Mouse (Mus musculus): ENCODE measurements around the gene Wnk2. TPM values are rescaled to one million over a fixed set of nuclear protein-coding genes. Genes with fewer than 3 reads are reported as not detected.

Wnk2 gene
- polyA plus RNA-seq, 1 experiment = not detected

- Histone ChIP-seq H3K36me3 (ENCODE audit: control insufficient read depth) (no peaks in the 10 kb centered on the region), H3K9me3 (ENCODE audit: control insufficient read depth, low read length) (no peaks in the 10 kb centered on the region), H3K27me3 (ENCODE audit: control insufficient read depth) (peaks cover 3% of the 10 kb centered on the region), H3K4me3 (replicated peaks) (no peak overlapping the region), H3K4me1 (ENCODE audit: control insufficient read depth) (no peaks in the 10 kb centered on the region)
- TF ChIP-seq TAL1 (IDR thresholded peaks at IDR 0.05; ENCODE audit: low read length) = no peak
- no peak for TF ChIP-seq GATA1 (IDR thresholded peaks at IDR 0.05; ENCODE audit: low read length)
These were observed 19.3 kb upstream of the Wnk2 start for GRCm38 (mm10) chr13:49167081-49167480.

- Histone ChIP-seq H3K27me3 (ENCODE audit: control insufficient read depth) (peaks cover 3% of the 10 kb centered on the region), H3K4me3 (replicated peaks) (no peak overlapping the region), H3K36me3 (ENCODE audit: control insufficient read depth) (no peaks in the 10 kb centered on the region), H3K4me1 (ENCODE audit: control insufficient read depth) (no peaks in the 10 kb centered on the region), H3K9me3 (ENCODE audit: control insufficient read depth, low read length) (no peaks in the 10 kb centered on the region)
- TF ChIP-seq GATA1 (IDR thresholded peaks at IDR 0.05; ENCODE audit: low read length) (no peak), TAL1 (IDR thresholded peaks at IDR 0.05; ENCODE audit: low read length) (no peak)
These were observed 15.8 kb upstream of the Wnk2 start for GRCm38 (mm10) chr13:49163645-49164044.

GRCm38 (mm10) chr13:49162722-49163121, 14.9 kb upstream of the Wnk2 start:
- H3K27me3 ChIP-seq (ENCODE audit: control insufficient read depth) = peaks cover 3% of the 10 kb centered on the region
- H3K4me1 ChIP-seq (ENCODE audit: control insufficient read depth) = no peaks in the 10 kb centered on the region
- H3K4me3 ChIP-seq (replicated peaks) = no peak overlapping the region
- no peak for TF ChIP-seq GATA1 (IDR thresholded peaks at IDR 0.05; ENCODE audit: low read length)
- no peak for TF ChIP-seq TAL1 (IDR thresholded peaks at IDR 0.05; ENCODE audit: low read length)
- H3K9me3 ChIP-seq (ENCODE audit: control insufficient read depth, low read length) = no peaks in the 10 kb centered on the region
- H3K36me3 ChIP-seq (ENCODE audit: control insufficient read depth) = no peaks in the 10 kb centered on the region

GRCm38 (mm10) chr13:49161236-49161635, 13.4 kb upstream of the Wnk2 start:
- Histone ChIP-seq H3K9me3 (ENCODE audit: control insufficient read depth, low read length) (peaks cover 5% of the 10 kb centered on the region), H3K4me1 (ENCODE audit: control insufficient read depth) (no peaks in the 10 kb centered on the region), H3K27me3 (ENCODE audit: control insufficient read depth) (peaks cover 3% of the 10 kb centered on the region), H3K36me3 (ENCODE audit: control insufficient read depth) (no peaks in the 10 kb centered on the region), H3K4me3 (replicated peaks) (no peak overlapping the region)
- TF ChIP-seq TAL1 (IDR thresholded peaks at IDR 0.05; ENCODE audit: low read length) (no peak), GATA1 (IDR thresholded peaks at IDR 0.05; ENCODE audit: low read length) (no peak)

GRCm38 (mm10) chr13:49158040-49158713, 10.4 kb upstream of the Wnk2 start:
- Histone ChIP-seq H3K4me1 (ENCODE audit: control insufficient read depth) (no peaks in the 10 kb centered on the region), H3K4me3 (replicated peaks) (no peak overlapping the region), H3K36me3 (ENCODE audit: control insufficient read depth) (no peaks in the 10 kb centered on the region), H3K27me3 (ENCODE audit: control insufficient read depth) (peaks cover 3% of the 10 kb centered on the region), H3K9me3 (ENCODE audit: control insufficient read depth, low read length) (peaks cover 5% of the 10 kb centered on the region)
- TF ChIP-seq GATA1 (IDR thresholded peaks at IDR 0.05; ENCODE audit: low read length) (no peak), TAL1 (IDR thresholded peaks at IDR 0.05; ENCODE audit: low read length) (no peak)

GRCm38 (mm10) chr13:49156645-49157044, 8.8 kb upstream of the Wnk2 start:
- Histone ChIP-seq H3K27me3 (ENCODE audit: control insufficient read depth) (no peaks in the 10 kb centered on the region), H3K36me3 (ENCODE audit: control insufficient read depth) (no peaks in the 10 kb centered on the region), H3K4me1 (ENCODE audit: control insufficient read depth) (no peaks in the 10 kb centered on the region), H3K9me3 (ENCODE audit: control insufficient read depth, low read length) (peaks cover 5% of the 10 kb centered on the region), H3K4me3 (replicated peaks) (no peak overlapping the region)
- TF ChIP-seq TAL1 (IDR thresholded peaks at IDR 0.05; ENCODE audit: low read length) = no peak
- no peak for TF ChIP-seq GATA1 (IDR thresholded peaks at IDR 0.05; ENCODE audit: low read length)

GRCm38 (mm10) chr13:49154621-49155020, 6.8 kb upstream of the Wnk2 start:
- H3K36me3 ChIP-seq (ENCODE audit: control insufficient read depth) = no peaks in the 10 kb centered on the region
- H3K4me1 ChIP-seq (ENCODE audit: control insufficient read depth) = no peaks in the 10 kb centered on the region
- no peak overlapping the region for H3K4me3 ChIP-seq (replicated peaks)
- H3K9me3 ChIP-seq (ENCODE audit: control insufficient read depth, low read length) = peaks cover 5% of the 10 kb centered on the region
- H3K27me3 ChIP-seq (ENCODE audit: control insufficient read depth) = peaks cover 3% of the 10 kb centered on the region
- TF ChIP-seq TAL1 (IDR thresholded peaks at IDR 0.05; ENCODE audit: low read length) = no peak
- TF ChIP-seq GATA1 (IDR thresholded peaks at IDR 0.05; ENCODE audit: low read length) = no peak

- TF ChIP-seq TAL1 (IDR thresholded peaks at IDR 0.05; ENCODE audit: low read length) (no peak), GATA1 (IDR thresholded peaks at IDR 0.05; ENCODE audit: low read length) (no peak)
- H3K9me3 ChIP-seq (ENCODE audit: control insufficient read depth, low read length) = peaks cover 5% of the 10 kb centered on the region
- H3K36me3 ChIP-seq (ENCODE audit: control insufficient read depth) = no peaks in the 10 kb centered on the region
- peaks cover 9% of the 10 kb centered on the region for H3K27me3 ChIP-seq (ENCODE audit: control insufficient read depth)
- no peak overlapping the region for H3K4me3 ChIP-seq (replicated peaks)
- H3K4me1 ChIP-seq (ENCODE audit: control insufficient read depth) = no peaks in the 10 kb centered on the region
These were observed 6.2 kb upstream of the Wnk2 start for GRCm38 (mm10) chr13:49154028-49154427.

GRCm38 (mm10) chr13:49148687-49149086, 873 bp upstream of the Wnk2 start:
- H3K36me3 ChIP-seq (ENCODE audit: control insufficient read depth) = no peaks in the 10 kb centered on the region
- H3K9me3 ChIP-seq (ENCODE audit: control insufficient read depth, low read length) = peaks cover 2% of the 10 kb centered on the region; the same call in 1 of the 2 replicates
- peaks cover 57% of the 10 kb centered on the region for H3K27me3 ChIP-seq (ENCODE audit: control insufficient read depth)
- no peak overlapping the region for H3K4me3 ChIP-seq (replicated peaks)
- no peak for TF ChIP-seq GATA1 (IDR thresholded peaks at IDR 0.05; ENCODE audit: low read length)
- no peak for TF ChIP-seq TAL1 (IDR thresholded peaks at IDR 0.05; ENCODE audit: low read length)
- peaks cover 7% of the 10 kb centered on the region for H3K4me1 ChIP-seq (ENCODE audit: control insufficient read depth)
